Mouse (Mus musculus) cortical plate, adult 2 months (tissue): Measurements from ENCODE around the gene Itgad.

ENCODE experiments used
- CTCF ChIP-seq: fragments of 200-500 bp; IDR thresholded peaks from 2 replicates; pipeline ENCODE4 v1.5.1; 2011; ENCODE audit warnings: mild to moderate bottlenecking, control low read depth, low read length; ENCODE audit not compliant: insufficient read depth; ENCODE audit errors: extremely low read depth
- POLR2A ChIP-seq: fragments of 200-500 bp; IDR thresholded peaks from 2 replicates; pipeline ENCODE4 v1.6.1; 2011; ENCODE audit warnings: mild to moderate bottlenecking, low read length, control low read depth; ENCODE audit not compliant: insufficient read depth; ENCODE audit errors: extremely low read depth

DNA sequence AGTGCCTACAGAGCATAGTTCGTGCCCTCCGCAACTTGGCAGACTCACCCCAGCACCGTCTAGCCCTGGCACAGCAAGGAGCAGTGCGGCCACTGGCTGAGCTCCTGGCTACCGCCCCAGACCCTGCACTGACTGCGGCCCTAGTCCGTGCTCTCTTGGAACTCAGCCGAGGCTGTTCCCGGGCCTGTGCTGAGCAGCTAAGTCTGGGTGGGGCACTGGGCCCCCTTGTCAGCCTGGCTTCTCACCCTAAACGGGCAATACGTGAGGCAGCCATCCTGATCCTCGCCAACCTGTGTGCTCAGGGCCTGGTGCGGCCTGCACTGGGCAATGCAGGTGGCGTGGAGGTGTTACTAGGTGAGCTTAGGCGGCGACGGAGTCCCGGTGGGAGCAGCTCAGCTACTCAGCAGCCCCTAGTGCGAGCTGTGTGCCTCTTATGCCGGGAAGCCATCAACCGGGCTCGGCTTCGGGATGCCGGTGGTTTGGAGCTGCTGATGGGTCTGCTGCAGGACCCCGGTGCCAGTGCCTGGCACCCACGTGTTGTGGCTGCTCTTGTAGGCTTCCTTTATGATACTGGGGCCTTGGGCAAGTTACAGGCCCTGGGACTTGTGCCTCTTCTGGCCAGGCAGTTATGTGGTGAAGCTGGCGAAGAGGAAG lies 86.1 kb downstream of the Itgad start:
- TF ChIP-seq CTCF (no peak), POLR2A (no peak)
